Mouse (Mus musculus) E14TG2a.4 (cell line): ENCODE data around the gene Chst13.

Source experiments
- CTCF ChIP-seq: conservative IDR thresholded peaks from 2 replicates; pipeline ENCODE4 v1.5.1; 2014; ENCODE audit warnings: low read length
- NANOG ChIP-seq: IDR thresholded peaks from 2 replicates; pipeline ENCODE4 v1.6.1; 2014; ENCODE audit warnings: borderline replicate concordance, low read length, mixed read lengths

- TF ChIP-seq CTCF, result no peak
- no peak for TF ChIP-seq NANOG
Observed at GRCm38 (mm10) chr6:90317510-90318258, 7.3 kb downstream of the Chst13 start.
